Mouse (Mus musculus) heart, adult 2 months (tissue): ENCODE data around the gene Ssh3.

Experiments used
- EP300 ChIP-seq: fragments of 200-500 bp; IDR thresholded peaks from 2 replicates; pipeline ENCODE4 v1.6.1; 2011; ENCODE audit warnings: low read depth, low read length, control low read depth; ENCODE audit not compliant: insufficient read depth
- POLR2A ChIP-seq: fragments of 200-500 bp; IDR thresholded peaks from 2 replicates; pipeline ENCODE4 v1.6.1; 2011; ENCODE audit warnings: mild to moderate bottlenecking, low read depth, low read length, control low read depth; ENCODE audit not compliant: insufficient read depth

GRCm38 (mm10) chr19:4242416-4242815 is 26.6 kb downstream of the Ssh3 start:
- TF ChIP-seq POLR2A (no peak), EP300 (no peak)
